Mouse (Mus musculus): ENCODE data around the gene 1700020D05Rik. TPM values are rescaled to one million over a fixed set of nuclear protein-coding genes. Genes with fewer than 3 reads are reported as not detected.

The 1700020D05Rik gene
- polyA plus RNA-seq, 1 experiment = not detected

- no peak overlapping the region for H3K4me3 ChIP-seq (replicated peaks)
- peaks cover 50% of the 10 kb centered on the region for H3K27me3 ChIP-seq (replicated peaks)
- peaks cover 27% of the 10 kb centered on the region for H3K4me1 ChIP-seq
- peaks cover 6% of the 10 kb centered on the region for H3K36me3 ChIP-seq (replicated peaks; ENCODE audit: low read length)
- no peak for TF ChIP-seq GATA1 (IDR thresholded peaks at IDR 0.05; ENCODE audit: borderline replicate concordance, low read length)
- no peak for TF ChIP-seq FLI1 (IDR thresholded peaks at IDR 0.05; ENCODE audit: low read length)
- H3K9me3 ChIP-seq = 0 out of 2 replicates have a peak, but pooled peaks cover 3% of the 10 kb centered on the region
These were observed 26.5 kb downstream of the 1700020D05Rik start for GRCm38 (mm10) chr19:5477004-5477667.

GRCm38 (mm10) chr19:5475069-5475714 lies 28.4 kb downstream of the 1700020D05Rik start:
- Histone ChIP-seq H3K4me3 (replicated peaks) (peak overlapping the region; percentile 84), H3K27me3 (replicated peaks) (peaks cover 52% of the 10 kb centered on the region)

GRCm38 (mm10) chr19:5474281-5475068 lies 29.1 kb downstream of the 1700020D05Rik start:
- Histone ChIP-seq H3K4me1 (peaks cover 35% of the 10 kb centered on the region), H3K27me3 (replicated peaks) (peaks cover 51% of the 10 kb centered on the region), H3K9me3 (0 out of 2 replicates have a peak, but pooled peaks cover 3% of the 10 kb centered on the region), H3K36me3 (replicated peaks; ENCODE audit: low read length) (no peaks in the 10 kb centered on the region), H3K4me3 (replicated peaks) (peak overlapping the region; percentile 84)
- TF ChIP-seq FLI1 (IDR thresholded peaks at IDR 0.05; ENCODE audit: low read length) (no peak), GATA1 (IDR thresholded peaks at IDR 0.05; ENCODE audit: borderline replicate concordance, low read length) (no peak)

More at GRCm38 (mm10) chr19:5475069-5475714, 28.4 kb downstream of the 1700020D05Rik start:
- peaks cover 29% of the 10 kb centered on the region for H3K4me1 ChIP-seq
- H3K36me3 ChIP-seq (replicated peaks; ENCODE audit: low read length) = no peaks in the 10 kb centered on the region
- H3K9me3 ChIP-seq = 0 out of 2 replicates have a peak, but pooled peaks cover 3% of the 10 kb centered on the region
- TF ChIP-seq FLI1 (IDR thresholded peaks at IDR 0.05; ENCODE audit: low read length) (no peak), GATA1 (IDR thresholded peaks at IDR 0.05; ENCODE audit: borderline replicate concordance, low read length) (no peak)

- H3K9me3 ChIP-seq = 0 out of 2 replicates have a peak, but pooled peaks cover 3% of the 10 kb centered on the region
- TF ChIP-seq GATA1 (IDR thresholded peaks at IDR 0.05; ENCODE audit: borderline replicate concordance, low read length) (no peak), FLI1 (IDR thresholded peaks at IDR 0.05; ENCODE audit: low read length) (no peak)
- H3K27me3 ChIP-seq (replicated peaks) = peaks cover 48% of the 10 kb centered on the region
- H3K4me3 ChIP-seq (replicated peaks) = peak within 1 kb of the TSS; percentile 84
- H3K36me3 ChIP-seq (replicated peaks; ENCODE audit: low read length) = no peaks in the 10 kb centered on the region
- H3K4me1 ChIP-seq = peaks cover 35% of the 10 kb centered on the region
These were observed 29.9 kb downstream of the 1700020D05Rik start, which contains the start of gene Efemp2 for GRCm38 (mm10) chr19:5473720-5474119. Efemp2 (plus strand) TSS chr19:5473954.

- Histone ChIP-seq H3K36me3 (replicated peaks; ENCODE audit: low read length) (peaks cover 2% of the 10 kb centered on the region), H3K4me3 (replicated peaks) (no peak overlapping the region), H3K27me3 (replicated peaks) (peaks cover 43% of the 10 kb centered on the region), H3K9me3 (0 out of 2 replicates have a peak, but pooled peaks cover 3% of the 10 kb centered on the region), H3K4me1 (peaks cover 43% of the 10 kb centered on the region)
- no peak for TF ChIP-seq GATA1 (IDR thresholded peaks at IDR 0.05; ENCODE audit: borderline replicate concordance, low read length)
- TF ChIP-seq FLI1 (IDR thresholded peaks at IDR 0.05; ENCODE audit: low read length) = no peak
These were observed 30.7 kb downstream of the 1700020D05Rik start for GRCm38 (mm10) chr19:5472857-5473256.

GRCm38 (mm10) chr19:5471846-5472245 lies 31.7 kb downstream of the 1700020D05Rik start:
- no peak for TF ChIP-seq GATA1 (IDR thresholded peaks at IDR 0.05; ENCODE audit: borderline replicate concordance, low read length)
- no peak for TF ChIP-seq FLI1 (IDR thresholded peaks at IDR 0.05; ENCODE audit: low read length)
- H3K4me1 ChIP-seq = peaks cover 52% of the 10 kb centered on the region
- H3K4me3 ChIP-seq (replicated peaks) = no peak overlapping the region
- H3K27me3 ChIP-seq (replicated peaks) = peaks cover 39% of the 10 kb centered on the region
- H3K9me3 ChIP-seq = 0 out of 2 replicates have a peak, but pooled peaks cover 3% of the 10 kb centered on the region
- peaks cover 12% of the 10 kb centered on the region for H3K36me3 ChIP-seq (replicated peaks; ENCODE audit: low read length)

GRCm38 (mm10) chr19:5468374-5468773 lies 35.2 kb downstream of the 1700020D05Rik start, which contains the start of gene Ctsw:
Ctsw (minus strand) TSS chr19:5468507.
- TF ChIP-seq GATA1 (IDR thresholded peaks at IDR 0.05; ENCODE audit: borderline replicate concordance, low read length) (no peak), FLI1 (IDR thresholded peaks at IDR 0.05; ENCODE audit: low read length) (no peak)
- H3K9me3 ChIP-seq = 0 out of 2 replicates have a peak, but pooled peaks cover 3% of the 10 kb centered on the region
- peaks cover 58% of the 10 kb centered on the region for H3K4me1 ChIP-seq
- peaks cover 47% of the 10 kb centered on the region for H3K36me3 ChIP-seq (replicated peaks; ENCODE audit: low read length)
- no peak within 1 kb of the TSS for H3K4me3 ChIP-seq (replicated peaks)
- peaks cover 12% of the 10 kb centered on the region for H3K27me3 ChIP-seq (replicated peaks)

GRCm38 (mm10) chr19:5466916-5467500 lies 36.6 kb downstream of the 1700020D05Rik start:
- Histone ChIP-seq H3K27me3 (replicated peaks) (peaks cover 9% of the 10 kb centered on the region), H3K4me1 (peaks cover 57% of the 10 kb centered on the region), H3K9me3 (no peaks in the 10 kb centered on the region), H3K36me3 (replicated peaks; ENCODE audit: low read length) (peaks cover 61% of the 10 kb centered on the region), H3K4me3 (replicated peaks) (no peak overlapping the region)
- TF ChIP-seq GATA1 (IDR thresholded peaks at IDR 0.05; ENCODE audit: borderline replicate concordance, low read length) (no peak), FLI1 (IDR thresholded peaks at IDR 0.05; ENCODE audit: low read length) (no peak)

GRCm38 (mm10) chr19:5465037-5465436 lies 38.5 kb downstream of the 1700020D05Rik start:
- peaks cover 68% of the 10 kb centered on the region for H3K4me1 ChIP-seq
- H3K36me3 ChIP-seq (replicated peaks; ENCODE audit: low read length) = peaks cover 67% of the 10 kb centered on the region
- H3K9me3 ChIP-seq = no peaks in the 10 kb centered on the region
- H3K4me3 ChIP-seq (replicated peaks) = no peak overlapping the region
- peaks cover 4% of the 10 kb centered on the region for H3K27me3 ChIP-seq (replicated peaks)
- TF ChIP-seq FLI1 (IDR thresholded peaks at IDR 0.05; ENCODE audit: low read length) (no peak), GATA1 (IDR thresholded peaks at IDR 0.05; ENCODE audit: borderline replicate concordance, low read length) (no peak)
